Mouse (Mus musculus) brain, adult 2 months (tissue): ENCODE results near the gene Zfp706.

Experiments
- DNase-seq: peaks from one replicate; pipeline ENCODE4 v3.0.0; 2011; ENCODE audit warnings: low read depth, low spot score

Gene Zfp706

DNA sequence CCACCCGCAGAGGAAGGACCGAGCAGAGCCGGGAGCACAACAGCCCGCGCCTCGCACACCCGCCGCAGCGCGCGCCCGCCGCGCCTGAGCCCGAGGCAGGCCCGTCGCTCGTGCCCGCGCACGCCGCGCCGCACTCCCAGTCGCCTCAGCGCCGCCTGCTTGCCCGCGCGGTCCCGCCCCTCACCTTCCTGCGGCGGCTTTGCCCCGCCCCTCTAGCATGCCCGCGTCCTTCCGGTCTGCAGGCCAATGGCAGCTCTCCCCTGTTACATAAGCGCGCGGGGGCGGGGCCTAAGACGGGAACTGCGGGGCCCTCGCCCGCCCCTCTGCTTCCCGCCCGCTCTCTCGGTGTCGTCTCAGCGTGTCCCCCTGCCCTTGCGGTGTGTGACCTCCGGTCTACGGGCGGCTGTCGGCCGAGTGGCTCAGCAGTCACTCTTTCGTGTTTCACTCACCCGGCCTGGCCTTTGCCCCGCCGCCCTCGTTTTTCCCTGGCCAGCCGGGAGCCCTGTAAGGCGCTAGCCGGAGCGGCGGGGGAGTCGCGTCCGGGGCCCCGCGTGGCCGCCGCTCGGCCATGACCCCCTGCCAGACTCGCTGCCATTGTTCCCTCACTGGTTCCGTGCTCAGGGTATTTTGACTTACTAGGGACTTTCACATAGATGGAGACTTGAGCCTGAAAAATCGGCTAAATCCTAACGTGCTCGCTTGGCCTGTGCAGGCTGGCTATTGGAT is at the start of gene Zfp706:
Gene Zfp706, minus strand, starts transcription at position 541 of the 726 bp plus-strand sequence.
- peak; percentile 99 for DNase-seq

DNA sequence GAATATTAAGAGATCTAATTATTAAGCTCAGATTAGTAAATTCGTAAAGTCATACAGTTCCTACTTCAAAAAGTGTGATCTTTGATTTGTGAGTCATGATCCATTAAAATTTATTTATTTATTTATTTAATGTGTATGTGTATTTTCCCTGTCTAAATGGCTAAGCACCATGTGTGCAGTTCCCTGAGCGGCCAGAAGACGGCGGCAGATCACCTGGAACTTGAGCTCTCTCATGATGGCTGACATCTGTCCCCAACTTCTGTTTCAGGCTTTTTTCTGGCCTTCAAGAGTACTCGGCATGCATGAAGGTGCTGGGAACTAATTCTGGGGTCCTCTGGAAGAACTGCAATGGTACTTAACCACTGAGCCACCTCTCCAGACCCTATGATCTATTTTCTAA is 47.0 kb upstream of the Zfp706 start:
- no peak for DNase-seq

DNA sequence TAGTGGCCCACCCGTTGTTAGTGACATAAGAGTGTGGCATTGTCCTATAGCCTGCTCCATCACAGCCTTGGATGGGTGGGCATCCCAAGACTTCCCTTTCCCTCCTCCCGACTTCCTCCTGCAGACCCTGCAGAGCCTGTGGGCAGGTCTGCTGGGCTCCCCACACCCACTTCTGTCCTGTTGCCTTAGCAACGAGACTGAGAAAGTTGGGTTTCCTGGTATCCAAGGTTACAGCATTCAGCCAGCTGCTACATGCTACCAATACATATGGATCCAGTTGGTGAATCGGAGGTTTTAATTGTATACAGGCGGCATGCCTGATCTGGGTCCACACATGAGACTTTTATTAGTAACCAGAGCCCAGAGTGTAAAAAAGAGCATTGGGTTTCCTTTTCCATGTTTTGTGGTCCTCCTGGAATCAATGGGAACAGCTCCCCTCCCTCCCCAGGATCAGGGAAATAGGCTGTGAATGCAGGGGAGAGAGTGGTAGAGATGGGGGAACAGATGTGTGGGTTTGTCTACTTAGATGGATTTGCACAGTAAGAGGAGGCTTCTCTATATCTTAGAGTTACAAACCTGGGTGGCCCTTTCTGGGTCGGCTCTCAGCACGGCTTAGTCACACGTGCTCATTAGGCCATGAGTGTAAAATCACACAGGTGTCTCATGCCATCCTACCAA is 45.7 kb upstream of the Zfp706 start:
- DNase-seq: peak; percentile 91

DNA sequence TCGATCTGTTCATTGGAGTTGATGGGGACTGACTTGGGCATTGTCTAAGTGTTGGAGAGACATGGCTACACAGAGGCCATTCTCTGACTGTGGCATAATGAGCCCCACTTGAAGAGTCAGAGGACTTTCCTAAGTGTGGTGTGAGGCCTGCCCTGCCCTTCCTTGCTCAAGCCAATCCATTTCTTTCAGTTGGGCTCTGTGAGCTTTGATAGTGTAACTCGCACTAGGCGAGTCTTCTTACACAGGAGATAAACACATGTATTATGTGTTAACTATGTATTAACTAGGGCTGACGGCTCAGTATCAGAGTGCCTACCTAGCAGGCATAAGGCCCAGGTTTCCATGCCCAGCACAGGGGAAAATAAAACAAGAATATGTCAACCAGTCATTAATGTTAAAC is 39.8 kb upstream of the Zfp706 start:
- DNase-seq: no peak

DNA sequence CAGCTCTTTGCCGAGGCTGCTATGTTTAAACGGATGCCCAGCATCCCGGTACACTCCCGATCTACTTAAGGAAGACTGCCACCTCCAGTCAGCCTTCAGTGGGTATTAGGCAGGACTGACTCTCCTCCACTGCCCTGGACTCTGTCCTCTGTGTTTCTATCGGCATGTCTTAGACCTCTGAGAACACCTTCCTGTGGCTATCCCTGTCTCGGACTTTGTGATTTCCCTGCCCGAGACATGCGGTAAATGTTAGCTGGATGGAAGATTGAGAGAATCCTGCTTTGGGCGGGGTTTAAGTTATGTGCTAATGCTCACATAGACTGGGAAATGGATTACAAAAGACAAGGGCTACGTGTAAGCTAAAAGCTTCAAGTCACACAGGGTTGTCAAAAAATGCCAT is 39.0 kb upstream of the Zfp706 start:
- no peak for DNase-seq

DNA sequence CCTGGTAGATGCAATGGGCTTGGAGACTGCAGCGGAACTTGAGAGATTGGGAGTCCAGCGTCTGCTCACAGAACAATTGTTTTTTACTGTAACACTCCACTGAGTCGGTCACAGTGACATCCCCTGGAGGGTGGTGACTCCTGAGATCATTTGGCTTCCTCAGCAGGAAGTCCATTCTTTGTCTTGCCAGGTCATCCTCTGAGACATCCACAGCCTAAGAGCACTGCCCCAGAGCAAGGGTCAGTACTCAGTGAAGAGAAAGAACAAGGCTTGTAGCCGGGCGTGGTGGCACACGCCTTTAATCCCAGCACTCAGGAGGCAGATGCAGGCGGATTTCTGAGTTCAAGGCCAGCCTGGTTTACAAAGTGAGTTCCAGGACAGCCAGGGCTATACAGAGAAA is 38.6 kb upstream of the Zfp706 start:
- DNase-seq: no peak

DNA sequence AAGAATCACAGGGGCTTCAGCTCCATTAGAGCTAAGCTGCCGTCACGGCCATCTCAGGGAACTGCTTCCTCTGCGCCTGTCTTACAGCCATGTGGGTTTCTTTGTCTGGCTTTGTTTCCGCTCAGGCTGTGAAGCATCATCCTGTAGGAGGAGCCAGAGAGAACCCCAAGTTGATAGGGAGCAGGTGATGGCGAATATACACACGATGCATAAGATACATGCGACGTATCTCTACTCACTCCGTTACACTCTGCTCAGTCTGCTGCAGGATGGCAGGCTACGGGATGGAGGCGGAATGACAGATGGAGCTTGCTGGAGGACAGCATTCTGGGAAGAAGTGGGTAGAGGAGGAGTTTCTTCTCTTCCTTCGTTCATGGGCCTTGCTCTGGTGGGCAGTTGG is 37.9 kb upstream of the Zfp706 start:
- DNase-seq: peak; percentile 84

DNA sequence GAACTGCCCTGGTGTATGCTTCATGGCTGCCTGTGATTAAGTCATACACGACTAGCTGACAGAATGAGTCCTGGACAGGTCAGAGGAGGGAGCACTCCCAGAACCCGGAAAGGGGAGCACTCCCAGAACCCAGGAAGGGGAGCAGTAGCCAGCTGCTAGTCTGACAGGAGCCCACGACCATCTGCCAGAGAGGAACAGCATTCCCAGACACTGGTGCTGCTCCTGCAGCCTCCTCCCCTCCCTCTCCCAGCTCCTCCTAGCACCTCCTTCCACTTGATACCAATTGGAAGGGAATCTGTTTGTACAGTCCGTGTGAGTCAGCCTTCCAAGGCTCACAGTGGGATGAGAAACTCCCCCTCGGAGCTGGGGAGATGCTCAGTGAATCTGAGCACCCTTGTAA is 35.0 kb upstream of the Zfp706 start:
- DNase-seq: peak; percentile 92

DNA sequence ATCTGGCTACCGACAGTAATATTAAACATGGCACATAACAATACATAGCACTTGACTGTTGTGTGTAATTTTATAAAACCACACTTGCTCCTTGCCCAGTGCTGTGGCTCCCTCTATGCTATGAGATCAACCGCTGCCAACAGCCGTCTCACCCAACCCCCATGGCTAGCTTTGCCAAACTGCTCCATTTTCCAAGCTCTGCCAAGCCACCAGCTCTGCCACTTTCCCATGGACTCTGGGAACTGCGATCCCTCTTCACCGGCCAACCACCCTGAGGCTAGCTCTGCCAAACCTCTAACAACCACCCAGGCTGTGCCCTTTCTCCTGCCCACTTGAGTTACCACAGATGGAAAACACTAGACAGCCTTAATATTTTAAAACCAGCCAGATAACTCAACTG is 33.6 kb upstream of the Zfp706 start:
- DNase-seq: peak; percentile 85

DNA sequence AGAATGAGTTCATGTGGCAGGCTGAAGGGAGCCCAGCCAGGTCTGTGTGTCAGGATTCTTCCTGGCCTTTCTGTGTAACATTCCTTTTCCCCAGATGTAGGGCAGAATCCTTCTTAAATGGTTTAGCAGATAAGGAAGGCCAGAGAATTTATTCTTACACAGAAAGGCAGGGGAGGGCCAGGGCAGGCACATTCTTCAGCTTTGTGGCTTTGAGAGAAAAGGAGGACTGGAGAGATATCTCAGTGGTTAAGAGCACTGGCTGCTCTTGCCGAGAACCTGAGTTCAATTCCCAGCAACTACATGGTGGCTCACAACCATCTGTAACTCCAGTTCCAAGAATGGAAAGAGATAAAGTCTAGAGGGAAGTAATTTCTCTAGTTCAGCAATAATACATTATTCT is 31.1 kb upstream of the Zfp706 start:
- DNase-seq: no peak

DNA sequence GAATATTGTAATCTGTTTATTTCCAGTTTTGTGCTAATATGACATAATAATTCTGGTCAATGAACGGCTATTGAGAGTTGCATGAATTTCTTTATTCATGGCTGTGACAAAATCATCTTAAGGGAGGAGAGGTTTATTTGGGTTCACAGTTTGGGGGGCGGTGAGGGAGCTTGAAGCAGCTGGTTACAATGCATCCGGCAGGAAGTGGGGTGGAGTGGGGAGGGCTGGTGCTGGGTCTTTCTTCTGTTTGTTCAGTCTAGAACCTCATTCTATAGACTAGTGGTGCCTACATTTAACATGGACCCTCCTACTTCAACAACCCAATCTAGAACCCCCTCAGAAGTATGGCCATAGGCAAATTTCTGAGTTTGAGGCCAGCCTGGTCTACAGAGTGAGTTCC is 30.1 kb upstream of the Zfp706 start:
- no peak for DNase-seq

DNA sequence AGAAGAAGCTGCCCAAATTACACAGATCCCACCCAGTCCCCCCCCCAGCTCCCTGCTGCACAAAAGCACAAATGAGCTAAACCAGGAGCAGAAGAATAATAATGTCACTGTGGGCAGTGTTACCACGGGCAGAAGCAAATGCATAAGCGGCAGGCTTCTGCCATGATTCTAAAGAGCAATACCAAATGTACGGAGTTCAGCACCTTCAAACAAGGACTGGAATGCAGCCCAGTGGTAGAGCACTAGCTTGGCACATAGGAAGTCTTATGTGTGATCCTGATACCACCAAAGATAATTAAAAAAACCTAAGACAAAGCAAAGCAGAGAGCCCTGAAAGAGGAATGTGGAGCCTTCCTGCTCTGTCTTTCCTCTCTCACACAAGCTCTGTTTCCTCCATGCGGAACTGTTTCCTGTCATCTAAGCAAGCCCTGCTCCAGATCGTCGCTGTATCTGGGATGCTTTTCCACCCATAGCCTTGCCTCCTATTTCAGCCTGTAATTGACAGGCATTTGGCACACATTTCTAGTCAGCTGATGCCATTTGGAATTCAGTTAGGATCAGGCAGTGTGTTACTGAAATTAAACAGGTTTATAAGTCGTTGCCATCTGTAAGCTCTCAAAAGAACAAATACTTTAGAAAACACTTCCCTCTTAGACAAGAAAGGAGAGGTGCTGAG is 29.0 kb upstream of the Zfp706 start:
- DNase-seq: peak; percentile 85

DNA sequence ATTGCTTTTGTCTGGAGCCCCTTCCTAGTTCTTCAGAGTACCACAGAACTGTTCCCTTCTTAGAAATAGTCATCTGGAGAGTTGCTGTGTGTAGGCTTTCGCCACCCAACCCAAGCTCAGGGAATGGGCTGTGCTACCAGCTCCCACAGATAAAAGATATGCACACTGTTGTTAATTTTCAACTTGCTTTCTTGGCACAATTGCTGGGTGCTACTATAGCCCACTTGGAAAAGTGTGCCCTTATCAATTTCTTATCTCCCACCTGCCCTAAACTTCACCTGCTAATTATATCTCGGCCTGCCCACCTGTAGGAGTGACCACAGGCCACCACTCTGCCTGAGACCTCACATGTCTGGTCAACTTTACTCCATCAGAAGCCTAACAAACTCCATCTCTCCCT is 26.6 kb upstream of the Zfp706 start:
- no peak for DNase-seq

DNA sequence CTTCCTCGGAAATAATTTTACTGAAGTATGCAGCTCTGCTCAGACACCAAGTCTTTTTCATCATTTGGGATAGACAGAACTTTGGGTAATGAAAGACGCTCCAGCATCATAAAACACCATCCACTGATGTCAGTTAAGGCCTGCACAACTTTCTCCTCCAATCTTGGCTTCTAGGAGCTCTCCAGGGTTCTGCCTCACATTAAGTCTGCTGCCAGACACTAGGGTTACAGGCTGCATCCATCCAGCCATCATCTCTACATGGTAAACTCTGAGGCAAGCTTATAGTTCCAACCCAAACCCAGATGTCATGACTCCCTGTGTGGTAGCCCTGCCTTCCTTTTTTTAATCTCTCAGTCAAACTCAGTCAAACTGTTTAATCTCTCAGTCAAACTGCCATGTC is 25.9 kb upstream of the Zfp706 start:
- DNase-seq: no peak

DNA sequence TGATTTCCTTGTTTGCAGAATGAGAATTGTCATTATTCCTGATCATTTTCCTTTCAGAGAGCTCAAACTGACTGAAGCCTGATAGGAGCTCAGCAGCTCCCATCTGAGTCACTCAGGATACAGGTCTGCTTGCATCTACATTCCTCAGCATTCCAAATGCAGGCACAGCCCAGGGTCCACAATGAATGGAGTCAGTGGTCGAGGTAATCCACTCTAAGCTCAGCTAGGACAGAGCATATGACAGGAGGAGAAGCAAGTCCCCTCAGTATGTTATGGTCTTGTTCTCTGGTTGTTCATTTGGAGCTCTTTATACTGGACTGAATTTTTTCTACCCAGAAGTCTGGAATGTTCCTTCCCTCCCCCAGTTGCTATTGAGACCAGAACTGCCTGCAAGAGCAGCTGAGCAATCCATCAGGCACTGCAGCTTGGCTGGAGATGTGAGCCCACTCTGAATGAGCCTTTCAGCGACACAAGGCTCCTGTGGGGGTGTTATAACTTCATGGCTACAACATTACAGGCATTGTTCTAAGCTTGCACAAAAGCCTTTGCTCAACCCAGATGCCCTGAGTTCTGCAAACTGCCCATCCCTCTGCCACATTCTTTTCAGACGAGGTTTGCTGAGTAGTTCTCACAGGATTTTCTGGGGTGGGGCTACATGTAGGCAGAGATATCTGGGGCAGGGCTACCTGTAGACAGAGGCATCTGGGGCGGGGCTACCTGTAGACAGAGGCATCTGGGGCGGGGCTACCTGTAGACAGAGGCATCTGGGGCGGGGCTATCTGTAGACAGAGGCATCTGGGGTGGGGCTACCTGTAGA is 24.0 kb upstream of the Zfp706 start:
- DNase-seq: peak; percentile 96

DNA sequence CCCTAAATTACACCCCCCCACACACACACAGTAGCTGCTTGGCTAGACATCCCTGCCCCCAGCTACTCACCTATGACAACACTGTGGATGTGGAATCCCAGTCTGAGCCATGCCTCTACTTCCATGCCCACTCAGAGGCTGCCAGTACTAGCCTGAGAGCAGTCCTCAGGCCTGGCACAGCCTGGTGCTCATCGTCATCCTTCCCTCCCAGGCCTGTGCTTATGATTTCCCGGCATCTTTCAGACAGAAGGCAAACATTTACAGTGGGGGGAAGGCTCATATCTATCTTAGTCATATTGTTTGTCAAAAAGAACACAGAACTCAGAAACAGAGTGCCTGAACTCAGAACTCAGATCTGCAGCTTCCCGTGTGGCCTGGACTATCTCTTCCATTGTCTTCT is 23.4 kb upstream of the Zfp706 start:
- peak; percentile 60 for DNase-seq

DNA sequence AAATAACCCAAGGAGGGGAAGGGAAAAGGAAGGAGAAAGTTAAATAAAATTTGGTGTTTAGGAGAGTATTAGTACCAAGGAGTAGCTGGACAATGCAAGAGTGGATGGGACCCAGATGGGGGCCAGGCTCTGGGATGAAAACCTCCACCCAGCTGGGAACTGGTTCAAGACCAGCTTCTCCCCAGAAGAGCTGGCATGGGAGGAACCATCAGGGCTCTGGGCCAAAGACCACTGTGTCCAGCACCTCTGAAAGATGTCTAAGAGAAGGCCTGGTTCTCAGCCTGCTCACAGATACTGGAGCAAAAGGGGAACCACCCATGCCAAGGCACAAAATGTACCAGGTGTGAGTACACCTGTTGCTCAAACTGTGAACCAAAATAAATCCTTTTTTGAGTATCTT is 20.4 kb upstream of the Zfp706 start:
- no peak for DNase-seq

DNA sequence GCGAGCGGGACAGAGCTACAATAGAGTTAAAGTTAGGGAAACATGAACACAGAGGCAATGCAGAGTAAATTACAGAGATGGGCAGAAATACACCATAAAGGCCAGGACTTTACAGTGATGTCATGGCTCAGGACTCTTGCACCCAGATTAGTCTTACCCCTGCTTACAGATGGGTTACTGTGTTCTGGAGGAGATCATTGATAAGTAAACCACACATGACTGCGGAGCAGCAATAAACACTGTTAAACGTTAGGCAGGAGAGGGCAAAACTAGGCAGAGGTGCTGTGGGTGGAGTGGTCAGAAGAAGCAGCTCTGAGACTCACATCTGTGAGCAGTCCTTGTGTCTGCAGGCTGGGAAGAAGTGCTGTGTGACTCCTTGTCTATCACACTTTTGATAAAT is 18.9 kb upstream of the Zfp706 start:
- DNase-seq: no peak

DNA sequence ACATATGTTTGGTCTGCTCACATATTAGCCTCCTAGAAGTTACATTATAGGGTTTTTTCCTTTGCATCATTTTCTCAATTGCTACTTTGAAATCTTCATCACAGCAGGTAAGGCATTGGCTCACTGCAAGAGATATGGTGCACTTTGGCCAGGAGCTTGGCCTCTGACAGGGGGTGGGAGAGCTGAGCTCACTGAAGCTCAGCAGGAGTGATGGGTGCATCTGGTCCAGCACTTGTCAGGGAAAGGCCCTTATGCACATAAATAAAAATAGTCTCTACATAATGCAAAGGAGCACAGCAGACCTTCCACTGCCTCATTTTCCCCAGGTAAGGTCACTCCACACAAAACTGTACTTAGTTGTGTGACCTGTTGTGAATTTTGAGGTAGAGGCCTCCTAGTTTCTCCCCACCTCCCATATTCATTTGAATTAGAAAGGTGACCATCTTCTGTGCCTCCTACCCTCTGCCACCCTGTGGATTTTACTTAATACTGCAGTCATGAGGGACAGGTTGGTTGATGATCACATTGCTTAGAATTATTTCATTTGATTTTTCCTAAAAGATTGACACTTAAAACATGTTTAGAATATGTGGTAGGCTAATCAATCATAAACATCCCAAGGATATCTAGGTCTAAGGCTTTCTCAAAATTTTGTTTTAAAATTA is 13.1 kb upstream of the Zfp706 start:
- DNase-seq: peak; percentile 60

DNA sequence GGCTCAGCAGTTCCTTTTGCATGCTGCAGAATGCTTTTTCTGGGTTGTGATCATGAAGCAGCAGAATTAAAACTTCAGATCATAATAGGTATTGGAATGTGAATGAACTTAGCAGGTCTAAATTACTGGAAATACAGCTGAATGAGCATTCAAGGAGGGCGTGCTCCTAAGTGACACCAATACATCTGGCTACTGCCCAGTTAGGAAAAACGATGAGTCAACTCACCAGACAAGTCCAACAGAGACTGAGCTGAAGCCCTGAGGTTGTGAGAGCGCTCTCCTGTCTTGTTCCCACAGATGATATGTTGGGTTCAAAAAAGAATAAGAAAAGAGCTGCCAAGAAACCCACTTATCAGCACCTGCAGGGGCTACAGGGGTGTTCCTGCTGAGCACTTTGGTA is 11.9 kb upstream of the Zfp706 start:
- DNase-seq: no peak

DNA sequence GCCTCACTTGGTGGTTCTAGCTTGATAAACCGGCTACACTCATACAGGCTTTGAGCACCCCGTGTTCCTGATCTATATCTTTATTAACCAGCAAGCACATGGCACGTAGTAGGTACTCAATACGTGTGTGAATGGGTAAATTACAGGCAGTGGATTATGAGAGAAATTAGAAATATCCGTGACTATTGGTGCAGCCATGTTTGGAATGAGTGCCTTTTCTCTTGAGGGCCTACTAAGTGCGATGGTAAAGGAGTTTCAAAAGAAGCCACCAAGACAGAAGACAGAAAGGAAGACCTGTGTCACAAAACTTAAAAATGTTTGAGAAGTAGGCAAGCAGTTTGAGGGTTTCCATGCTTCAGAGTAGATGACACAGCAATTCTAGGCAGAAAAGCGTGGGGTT is 4.3 kb upstream of the Zfp706 start:
- no peak for DNase-seq

DNA sequence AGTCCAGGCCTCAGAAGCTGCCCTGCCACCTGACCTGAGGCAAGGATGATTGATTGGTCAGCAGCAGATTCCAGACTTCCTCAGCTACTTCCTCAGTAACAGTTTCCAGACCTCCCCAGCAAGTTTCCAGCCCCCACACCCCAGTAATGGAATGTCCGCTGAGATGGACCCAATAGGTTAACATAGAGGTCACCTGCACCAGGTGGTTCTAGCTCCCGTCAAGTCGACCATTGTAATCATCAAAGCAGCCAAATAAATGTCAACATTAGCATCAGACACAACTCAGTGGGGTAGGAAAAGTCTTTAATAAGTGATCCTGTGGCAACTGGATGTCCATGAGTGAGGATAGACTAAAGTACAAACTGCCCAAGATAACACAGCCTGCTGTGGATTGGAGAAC is 3.7 kb upstream of the Zfp706 start:
- no peak for DNase-seq
